Mouse (Mus musculus) testis, adult 2 months (tissue): ENCODE measurements at regions not wholly inside any gene's neighbourhood (a gene's known extent, or its start where the extent isn't known, plus 50 kb on each side); places are given as distances from the start of the nearest gene placed in this dataset.

Experiments used
- CTCF ChIP-seq: fragments of 200-500 bp; IDR thresholded peaks from 2 replicates; pipeline ENCODE4 v1.5.1; 2012; ENCODE audit warnings: low read depth, mild to moderate bottlenecking, inconsistent platforms, low read length, moderate library complexity; ENCODE audit not compliant: control insufficient read depth, insufficient read depth, insufficient replicate concordance
- POLR2A ChIP-seq: fragments of 200-500 bp; IDR thresholded peaks from 2 replicates; pipeline ENCODE4 v1.6.1; 2012; ENCODE audit warnings: low read depth, mild to moderate bottlenecking, inconsistent platforms, low read length, moderate library complexity; ENCODE audit not compliant: control insufficient read depth

GRCm38 (mm10) chr7:117256819-117257218, 124.0 kb upstream of the Xylt1 start:
- TF ChIP-seq CTCF (no peak), POLR2A (no peak)
